Mouse (Mus musculus) brain, embryonic 14.5 days (tissue): ENCODE measurements at regions not wholly inside any gene's neighbourhood (a gene's known extent, or its start where the extent isn't known, plus 50 kb on each side); places are given as distances from the start of the nearest gene placed in this dataset.

ENCODE experiments used
- CTCF ChIP-seq: fragments of 200-500 bp; IDR thresholded peaks from 2 replicates; pipeline ENCODE4 v1.5.1; 2012; ENCODE audit warnings: inconsistent platforms, mild to moderate bottlenecking, moderate library complexity, borderline replicate concordance; ENCODE audit not compliant: insufficient read depth, insufficient read length; ENCODE audit errors: extremely low read depth
- POLR2A ChIP-seq: fragments of 200-500 bp; IDR thresholded peaks from 2 replicates; pipeline ENCODE4 v1.6.1; 2012; ENCODE audit warnings: mild to moderate bottlenecking, inconsistent platforms, borderline replicate concordance; ENCODE audit not compliant: poor library complexity, insufficient read depth, insufficient read length, severe bottlenecking; ENCODE audit errors: extremely low read depth

DNA sequence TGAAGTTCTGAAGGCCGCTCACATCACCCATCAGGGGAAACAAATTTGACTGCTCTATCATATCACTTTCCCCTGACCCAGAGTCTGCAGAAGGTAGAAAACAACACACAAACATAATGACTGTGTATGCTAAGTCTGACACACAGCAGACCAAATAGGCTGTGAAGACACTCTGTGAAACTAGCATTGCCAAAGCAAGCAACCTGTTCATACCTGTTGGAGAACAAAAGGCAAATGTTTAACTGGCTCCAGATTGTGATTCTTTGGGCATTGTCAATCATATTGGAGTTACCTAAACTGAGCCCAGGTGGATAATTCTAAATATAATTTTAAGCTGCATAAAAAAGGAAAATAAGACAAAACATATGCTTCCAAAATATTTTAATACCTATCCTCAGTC lies 407.4 kb upstream of the Pik3r1 start:
- TF ChIP-seq POLR2A (no peak), CTCF (no peak)
